Mouse (Mus musculus): ENCODE data around the gene Gm15080. TPM values are rescaled to one million over a fixed set of nuclear protein-coding genes. Genes with fewer than 3 reads are reported as not detected.
"Not testable (repeated sequence)": the region's sequence is repeated elsewhere in the genome, so short reads cannot be mapped to it uniquely, and the experiment has no call there.

Gene Gm15080
- not detected in 2 replicates for polyA plus RNA-seq (2016; fragmentation: Nextera tagmentation; extraction: Ambion mirVana)

DNA sequence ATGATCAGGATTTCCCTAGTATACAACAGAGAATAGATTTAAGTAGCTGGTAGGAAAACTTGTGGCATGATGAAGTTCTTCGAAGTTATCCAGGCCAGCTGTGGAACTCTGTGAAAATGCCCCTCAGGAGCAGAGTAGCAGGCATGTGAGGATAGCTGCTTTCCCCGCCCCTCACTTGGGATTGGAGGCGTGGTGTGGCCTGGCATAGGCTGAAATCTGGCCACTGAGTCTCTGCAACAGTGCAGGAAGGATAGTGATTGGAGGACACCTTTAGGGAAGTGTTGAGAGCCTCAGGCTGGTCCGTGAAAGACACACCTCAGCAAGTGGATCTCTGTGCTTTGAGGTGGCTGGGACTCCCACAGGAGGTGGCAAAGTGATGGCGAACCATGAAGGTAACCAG is at the start of gene Gm15080:
TSS of gene Gm15080 (plus strand) at position 301 of the 400 bp plus-strand sequence.
- DNase-seq (ENCODE audit: low spot score); H3K4me3 ChIP-seq; H3K36me3 ChIP-seq; H3K27ac ChIP-seq; H3K27me3 ChIP-seq (ENCODE audit: low read depth, poor library complexity, severe bottlenecking); H3K4me1 ChIP-seq; H3K9me3 ChIP-seq (replicated peaks): not testable (repeated sequence)
- WGBS: no CpG with 5 or more reads among the region's 5 CpGs

Other genes with a start within 250 kb of the Gm15080 start
- not detected in 2 replicates for gene Gm15128, start 227.0 kb upstream of the Gm15080 start, polyA plus RNA-seq (2016; fragmentation: Nextera tagmentation; extraction: Ambion mirVana)
- not detected in 2 replicates for gene Gm15107, start 187.7 kb downstream of the Gm15080 start, polyA plus RNA-seq (2016; fragmentation: Nextera tagmentation; extraction: Ambion mirVana)

All from limb, embryonic 10.5 days (tissue).